Mouse (Mus musculus) MEL (cell line): Measurements from ENCODE around the gene Anapc11. TPM values are rescaled to one million over a fixed set of nuclear protein-coding genes. Genes with fewer than 3 reads are reported as not detected.

Experiments used
- DNase-seq: peaks from one replicate; pipeline ENCODE4 v3.0.0; 2011; ENCODE audit warnings: low read depth, low spot score
- H3K27ac ChIP-seq: 2 replicates; pipeline ENCODE4 v1.5.1; 2012; ENCODE audit warnings: low read depth, mild to moderate bottlenecking, control low read depth, low read length, moderate library complexity; ENCODE audit not compliant: control insufficient read depth
- H3K27me3 ChIP-seq, 2 experiments: fragments of 150-350 bp in 1 of 2; sonication (generic) in 1 of 2; 2 replicates each; pipeline ENCODE4 v1.6.1; 2012; ENCODE audit warnings: low read length in 2 of 2, mild to moderate bottlenecking in 2 of 2, improper control_type of control experiment in 1 of 2, moderate library complexity in 1 of 2; ENCODE audit not compliant: insufficient read depth in 2 of 2, control insufficient read depth in 1 of 2
- H3K36me3 ChIP-seq, 2 experiments: 2 replicates each; pipeline ENCODE4 v1.6.1; 2012 to 2014; ENCODE audit warnings: low read length in 2 of 2, improper control_type of control experiment in 1 of 2, inconsistent platforms in 1 of 2, mild to moderate bottlenecking in 1 of 2; ENCODE audit not compliant: insufficient read depth in 2 of 2, control insufficient read depth in 1 of 2
- H3K4me1 ChIP-seq, 2 experiments: fragments of 150-350 bp in 1 of 2; sonication (generic) in 1 of 2; 2 replicates each; pipeline ENCODE4 v1.6.1; 2012; ENCODE audit warnings: low read length in 2 of 2, improper control_type of control experiment in 1 of 2, mild to moderate bottlenecking in 1 of 2; ENCODE audit not compliant: insufficient read depth in 2 of 2, control insufficient read depth in 1 of 2
- H3K4me3 ChIP-seq, 2 experiments: fragments of 150-350 bp in 1 of 2; sonication (generic) in 1 of 2; 2 replicates each; pipeline ENCODE4 v1.5.1; 2012; ENCODE audit warnings: low read depth in 2 of 2, low read length in 2 of 2, mild to moderate bottlenecking in 2 of 2, moderate library complexity in 2 of 2, control low read depth in 1 of 2, improper control_type of control experiment in 1 of 2; ENCODE audit not compliant: control insufficient read depth in 1 of 2, insufficient read depth in 1 of 2
- H3K79me2 ChIP-seq: 2 replicates; pipeline ENCODE4 v1.6.1; 2012; ENCODE audit warnings: mild to moderate bottlenecking, low read length, moderate library complexity; ENCODE audit not compliant: control insufficient read depth, poor library complexity, insufficient read depth
- H3K9ac ChIP-seq: 2 replicates; pipeline ENCODE4 v1.6.1; 2012; ENCODE audit warnings: low read depth, mild to moderate bottlenecking, control low read depth, low read length, moderate library complexity; ENCODE audit not compliant: control insufficient read depth, poor library complexity, severe bottlenecking
- H3K9me3 ChIP-seq: fragments of 150-350 bp; sonication (generic); replicated peaks from 2 replicates; pipeline ENCODE4 v1.6.1; 2012; ENCODE audit warnings: mild to moderate bottlenecking, low read length, improper control_type of control experiment, moderate library complexity; ENCODE audit not compliant: insufficient read depth
- BHLHE40 ChIP-seq: IDR thresholded peaks from 2 replicates; pipeline ENCODE4 v1.6.1; 2012; ENCODE audit warnings: low read depth, mild to moderate bottlenecking, inconsistent platforms, low read length, improper control_type of control experiment, borderline replicate concordance
- CHD1 ChIP-seq: IDR thresholded peaks from 2 replicates; pipeline ENCODE4 v1.6.1; 2012; ENCODE audit warnings: low read depth, mild to moderate bottlenecking, inconsistent platforms, low read length, improper control_type of control experiment
- CHD2 ChIP-seq: IDR thresholded peaks from 2 replicates; pipeline ENCODE4 v1.6.1; 2011; ENCODE audit warnings: low read length, improper control_type of control experiment
- CTCF ChIP-seq, 3 experiments: IDR thresholded peaks in 2 of 3; conservative IDR thresholded peaks in 1 of 3; 2 replicates each; pipeline ENCODE4 v1.5.1; 2011 to 2012; ENCODE audit warnings: low read length in 3 of 3, low read depth in 2 of 3, mild to moderate bottlenecking in 2 of 3, improper control_type of control experiment in 1 of 3, inconsistent platforms in 1 of 3, mixed read lengths in 1 of 3, moderate library complexity in 1 of 3; ENCODE audit not compliant: control insufficient read depth in 1 of 3, insufficient read depth in 1 of 3, poor library complexity in 1 of 3, severe bottlenecking in 1 of 3
- E2F4 ChIP-seq: IDR thresholded peaks from 2 replicates; pipeline ENCODE4 v1.6.1; 2011; ENCODE audit warnings: low read depth, low read length, improper control_type of control experiment, borderline replicate concordance
- ELF1 ChIP-seq: IDR thresholded peaks from 2 replicates; pipeline ENCODE4 v1.6.1; 2014; ENCODE audit warnings: low read depth, mild to moderate bottlenecking, inconsistent platforms, low read length, improper control_type of control experiment, moderate library complexity
- ETS1 ChIP-seq: IDR thresholded peaks from 2 replicates; pipeline ENCODE4 v1.6.1; 2012; ENCODE audit warnings: low read depth, mild to moderate bottlenecking, inconsistent platforms, low read length, improper control_type of control experiment, moderate library complexity
- GABPA ChIP-seq: IDR thresholded peaks from 2 replicates; pipeline ENCODE4 v1.6.1; 2012; ENCODE audit warnings: low read depth, mild to moderate bottlenecking, inconsistent platforms, low read length, improper control_type of control experiment, moderate library complexity
- GATA1 ChIP-seq: IDR thresholded peaks from 2 replicates; pipeline ENCODE4 v1.6.1; 2011; ENCODE audit warnings: low read depth, low read length, improper control_type of control experiment
- HCFC1 ChIP-seq: IDR thresholded peaks from 2 replicates; pipeline ENCODE4 v1.6.1; 2012; ENCODE audit warnings: low read depth, mild to moderate bottlenecking, inconsistent platforms, low read length, improper control_type of control experiment, moderate library complexity
- JUND ChIP-seq: IDR thresholded peaks from 2 replicates; pipeline ENCODE4 v1.6.1; 2011; ENCODE audit warnings: low read depth, mild to moderate bottlenecking, improper control_type of control experiment, low read length
- MAZ ChIP-seq: IDR thresholded peaks from 2 replicates; pipeline ENCODE4 v1.6.1; 2012; ENCODE audit warnings: low read depth, mild to moderate bottlenecking, inconsistent platforms, low read length, improper control_type of control experiment
- MEF2A ChIP-seq: IDR thresholded peaks from 2 replicates; pipeline ENCODE4 v1.6.1; 2014; ENCODE audit warnings: low read depth, mild to moderate bottlenecking, inconsistent platforms, low read length, improper control_type of control experiment; ENCODE audit not compliant: poor library complexity, insufficient replicate concordance, severe bottlenecking; ENCODE audit errors: extremely low read depth
- MYB ChIP-seq: IDR thresholded peaks from 2 replicates; pipeline ENCODE4 v1.6.1; 2011; ENCODE audit warnings: mild to moderate bottlenecking, low read depth, low read length, improper control_type of control experiment
- MYC ChIP-seq: IDR thresholded peaks from 2 replicates; pipeline ENCODE4 v1.6.1; 2011; ENCODE audit warnings: low read depth, mild to moderate bottlenecking, low read length, improper control_type of control experiment, moderate library complexity
- POLR2A ChIP-seq, 2 experiments: IDR thresholded peaks; 2 replicates each; pipeline ENCODE4 v1.6.1; 2011 to 2012; ENCODE audit warnings: low read length in 2 of 2, mild to moderate bottlenecking in 2 of 2, control low read depth in 1 of 2, improper control_type of control experiment in 1 of 2, low read depth in 1 of 2, moderate library complexity in 1 of 2; ENCODE audit not compliant: control insufficient read depth in 1 of 2, insufficient read depth in 1 of 2, poor library complexity in 1 of 2
- POLR2AphosphoS5 ChIP-seq: IDR thresholded peaks from 2 replicates; pipeline ENCODE4 v1.6.1; 2012; ENCODE audit warnings: low read depth, borderline replicate concordance, mild to moderate bottlenecking, inconsistent platforms, low read length, moderate library complexity, mixed read lengths
- RAD21 ChIP-seq: IDR thresholded peaks from 2 replicates; pipeline ENCODE4 v1.6.1; 2011; ENCODE audit warnings: mild to moderate bottlenecking, low read depth, low read length, improper control_type of control experiment
- RCOR1 ChIP-seq: IDR thresholded peaks from 2 replicates; pipeline ENCODE4 v1.6.1; 2012; ENCODE audit warnings: low read depth, mild to moderate bottlenecking, inconsistent platforms, low read length, improper control_type of control experiment
- SIN3A ChIP-seq: IDR thresholded peaks from 2 replicates; pipeline ENCODE4 v1.6.1; 2012; ENCODE audit warnings: low read length, improper control_type of control experiment, inconsistent platforms
- SMC3 ChIP-seq: IDR thresholded peaks from 2 replicates; pipeline ENCODE4 v1.6.1; 2011; ENCODE audit warnings: low read depth, low read length, improper control_type of control experiment
- TAL1 ChIP-seq: IDR thresholded peaks from 2 replicates; pipeline ENCODE4 v1.6.1; 2012; ENCODE audit warnings: mild to moderate bottlenecking, inconsistent platforms, low read length, moderate library complexity, mixed read lengths
- TBP ChIP-seq: IDR thresholded peaks from 2 replicates; pipeline ENCODE4 v1.8.0; 2011; ENCODE audit warnings: low read depth, low read length, improper control_type of control experiment
- TCF12 ChIP-seq: IDR thresholded peaks from 2 replicates; pipeline ENCODE4 v1.6.1; 2014; ENCODE audit warnings: low read depth, mild to moderate bottlenecking, inconsistent platforms, low read length, improper control_type of control experiment, moderate library complexity
- ZC3H11A ChIP-seq: IDR thresholded peaks from 2 replicates; pipeline ENCODE4 v1.6.1; 2012; ENCODE audit warnings: low read depth, mild to moderate bottlenecking, inconsistent platforms, low read length, improper control_type of control experiment
- ZMIZ1 ChIP-seq: IDR thresholded peaks from 2 replicates; pipeline ENCODE4 v1.6.1; 2012; ENCODE audit warnings: low read depth, mild to moderate bottlenecking, inconsistent platforms, low read length, improper control_type of control experiment, moderate library complexity
- polyA plus RNA-seq, 2 experiments: library from polyadenylated mRNA; stranded (reverse) in 1 of 2; unstranded in 1 of 2; fragments of >175 nt in 1 of 2; fragments of >200 nt in 1 of 2; gene quantifications; 2 replicates each; pipeline versions ENCODE4 v1.2.1 to v1.2.4; 2012; ENCODE audit warnings: low replicate concordance in 2 of 2, low read depth in 1 of 2; ENCODE audit not compliant: insufficient read length in 2 of 2, insufficient read depth in 1 of 2, missing spikeins in 1 of 2
- total RNA-seq: library from RNA; depleted of rRNA; stranded (reverse); fragments of 300-350 nt; gene quantifications from 2 replicates; pipeline ENCODE4 v1.2.3, GENCODE M21; 2012

The Anapc11 gene
- total and polyA plus RNA-seq, 3 experiments: 120 to 130 TPM; not detected in 1

- DNase-seq: no peak
- TF ChIP-seq GATA1: no peak
- TF ChIP-seq RCOR1: no peak
- TF ChIP-seq CTCF (IDR thresholded peaks at IDR 0.05 in 2 of 3, conservative IDR thresholded peaks at IDR 0.05 in 1 of 3; ENCODE audit: control insufficient read depth in 1 of 3, insufficient read depth in 1 of 3, low read depth in 2 of 3, low read length in 3 of 3, poor library complexity in 1 of 3, severe bottlenecking in 1 of 3): no peak
- no peak for TF ChIP-seq BHLHE40
- no peak for TF ChIP-seq MAZ
- TF ChIP-seq ETS1: no peak
- no peak for TF ChIP-seq ZC3H11A
- no peak for TF ChIP-seq GABPA
- TF ChIP-seq ELF1: no peak
- TF ChIP-seq TBP: no peak
- no peak for TF ChIP-seq SMC3
- no peak for TF ChIP-seq POLR2A (IDR thresholded peaks at IDR 0.05; ENCODE audit: control insufficient read depth in 1 of 2, insufficient read depth in 1 of 2, low read depth in 1 of 2, low read length in 2 of 2, poor library complexity in 1 of 2)
- no peak for TF ChIP-seq CHD2
- TF ChIP-seq MYB: no peak
- TF ChIP-seq MYC: no peak
- no peak for TF ChIP-seq HCFC1
- TF ChIP-seq JUND: no peak
- no peak for TF ChIP-seq POLR2AphosphoS5
- Histone ChIP-seq H3K4me3 (no peak overlapping the region), H3K9ac (no peak overlapping the region), H3K36me3 (peaks cover 0 to 1% of the 10 kb centered on the region in 2 experiments; a peak in 2 of 4 replicates), H3K27ac (no peak overlapping the region), H3K9me3 (no peaks in the 10 kb centered on the region), H3K4me1 (no peaks in the 10 kb centered on the region), H3K27me3 (no peaks in the 10 kb centered on the region), H3K79me2 (peaks cover 5% of the 10 kb centered on the region; the same call in 1 of the 2 replicates)
Measured at GRCm38 (mm10) chr11:120610477-120611046, 12.3 kb downstream of the Anapc11 start.

DNA sequence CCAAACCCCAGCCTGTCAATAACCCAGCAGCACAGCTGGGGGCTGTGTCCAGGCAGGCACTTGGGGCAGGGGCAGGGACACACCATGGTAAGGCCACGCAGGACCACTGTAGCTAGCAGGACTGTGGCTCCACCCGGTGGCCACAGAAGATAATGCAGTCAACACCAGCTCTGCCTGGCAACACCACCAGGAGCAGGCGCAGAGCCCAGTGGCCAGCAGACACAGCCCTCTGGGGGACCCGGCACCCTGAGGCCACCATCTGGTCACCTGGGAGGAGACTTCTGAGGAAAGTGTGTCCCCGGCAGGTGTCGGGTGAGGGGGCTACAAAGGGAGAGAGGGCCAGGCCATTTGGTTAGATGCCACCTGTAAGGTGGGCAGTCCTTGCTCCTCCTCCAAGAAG lies 14.5 kb downstream of the Anapc11 start:
- no peak overlapping the region for H3K4me3 ChIP-seq
- H3K27me3 ChIP-seq: no peaks in the 10 kb centered on the region
- peak; percentile 79 for DNase-seq
- H3K36me3 ChIP-seq: peaks cover 1 to 4% of the 10 kb centered on the region in 2 experiments
- TF ChIP-seq BHLHE40 (peak; percentile 32; the same call in 1 of the 2 replicates), TBP (no peak), ZC3H11A (peak; percentile 84), E2F4 (no peak), CHD1 (no peak), SIN3A (0 out of 2 replicates have a peak, but pooled peaks have one; percentile 38), MAZ (no peak), TAL1 (no peak), MEF2A (no peak), CTCF (IDR thresholded peaks at IDR 0.05 in 2 of 3, conservative IDR thresholded peaks at IDR 0.05 in 1 of 3; ENCODE audit: control insufficient read depth in 1 of 3, insufficient read depth in 1 of 3, low read depth in 2 of 3, low read length in 3 of 3, poor library complexity in 1 of 3, severe bottlenecking in 1 of 3) (peak; percentile 86 to 94 (median 89)), POLR2AphosphoS5 (no peak; the same call in 1 of the 2 replicates), POLR2A (IDR thresholded peaks at IDR 0.05; ENCODE audit: control insufficient read depth in 1 of 2, insufficient read depth in 1 of 2, low read depth in 1 of 2, low read length in 2 of 2, poor library complexity in 1 of 2) (no peak), RAD21 (peak; percentile 85), SMC3 (peak; percentile 90), TCF12 (no peak), HCFC1 (0 out of 2 replicates have a peak, but pooled peaks have one; percentile 20), ZMIZ1 (peak; percentile 30; the same call in 1 of the 2 replicates), ETS1 (no peak)
- H3K9ac ChIP-seq: no peak overlapping the region
- H3K27ac ChIP-seq: no peak overlapping the region
- peaks cover 23% of the 10 kb centered on the region for H3K79me2 ChIP-seq
- peaks cover 0 to 7% of the 10 kb centered on the region in 2 experiments; a peak in 3 of 4 replicates for H3K4me1 ChIP-seq
- no peaks in the 10 kb centered on the region for H3K9me3 ChIP-seq
